Mouse (Mus musculus) gastrocnemius, adult 18-20 months (tissue): ENCODE results near the gene Nr2c2ap. TPM values are rescaled to one million over a fixed set of nuclear protein-coding genes. Genes with fewer than 3 reads are reported as not detected.

Experiments used
- DNase-seq: peaks from one replicate; pipeline ENCODE4 v3.0.0; 2021; ENCODE audit warnings: low spot score
- microRNA-seq: library from miRNA; unstranded; fragments of <30 nt; microRNA quantifications from one replicate; pipeline ENCODE4 v1.2.0, GENCODE M21; 2021
- total RNA-seq, 2 experiments: library from RNA; stranded (reverse); gene quantifications; 2 replicates each; pipeline ENCODE4 v1.2.3; 2021

Gene Nr2c2ap
- total RNA-seq, 2 experiments from 2014 or later: 4.5 to 4.9 TPM

DNA sequence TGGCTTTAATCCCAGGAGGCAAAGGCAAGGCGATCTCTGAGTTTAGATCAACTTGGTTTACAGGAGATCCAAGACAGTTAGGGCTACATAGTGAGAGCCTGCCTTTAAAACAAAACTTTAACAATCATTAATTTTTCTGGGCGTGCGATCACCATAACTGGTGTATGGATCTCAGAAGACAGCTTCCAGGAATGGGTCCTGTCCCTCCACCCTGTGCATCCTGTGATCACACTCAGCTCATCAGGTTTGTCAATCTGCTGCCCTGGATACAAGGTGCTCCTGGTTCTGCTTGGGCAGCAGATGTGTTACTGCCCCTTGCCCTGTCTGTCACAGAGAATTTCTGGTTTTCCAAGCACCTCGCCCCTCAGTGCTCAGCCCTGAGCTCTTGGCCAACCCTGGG lies 28.1 kb downstream of the Nr2c2ap start:
- no peak for DNase-seq

DNA sequence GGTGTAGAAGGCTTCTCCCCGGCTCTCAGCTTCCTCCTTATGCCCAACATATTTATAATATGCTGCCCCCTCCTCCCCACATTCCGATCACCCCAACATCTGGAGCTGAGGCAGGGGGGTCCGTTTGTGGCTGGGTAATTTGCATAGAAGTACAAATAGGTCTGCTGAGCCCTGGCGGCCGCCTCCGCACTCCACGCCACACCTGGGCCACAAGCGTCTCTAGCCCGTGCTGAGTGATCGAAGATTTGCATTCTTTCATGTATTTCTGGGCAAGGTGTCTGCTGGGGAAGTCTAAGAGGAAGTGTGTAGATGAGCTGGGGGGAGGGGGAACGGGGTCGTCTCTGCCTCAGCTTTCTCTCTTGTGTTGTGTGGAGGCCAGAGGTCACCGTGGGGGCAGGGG lies 28.9 kb downstream of the Nr2c2ap start:
- DNase-seq: no peak

DNA sequence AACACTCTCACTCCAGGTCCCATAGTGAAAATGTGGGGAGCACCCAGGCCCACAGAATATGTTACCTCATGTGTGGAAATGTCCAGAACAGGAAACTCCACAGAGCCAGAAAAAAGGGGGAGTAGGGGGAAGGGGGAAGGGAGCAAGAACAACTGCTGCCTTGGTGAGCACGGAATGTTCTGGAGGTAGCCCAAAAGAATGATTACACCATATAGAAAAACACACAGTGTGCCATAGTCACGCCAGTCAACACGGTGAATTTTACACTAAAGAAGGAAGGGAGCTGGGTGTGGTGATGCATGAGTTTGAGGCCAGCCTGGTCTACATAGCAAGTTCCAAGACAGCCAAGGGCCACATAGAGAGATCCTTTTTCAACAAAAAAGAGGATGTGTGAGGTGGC lies 32.2 kb downstream of the Nr2c2ap start:
- no peak for DNase-seq

DNA sequence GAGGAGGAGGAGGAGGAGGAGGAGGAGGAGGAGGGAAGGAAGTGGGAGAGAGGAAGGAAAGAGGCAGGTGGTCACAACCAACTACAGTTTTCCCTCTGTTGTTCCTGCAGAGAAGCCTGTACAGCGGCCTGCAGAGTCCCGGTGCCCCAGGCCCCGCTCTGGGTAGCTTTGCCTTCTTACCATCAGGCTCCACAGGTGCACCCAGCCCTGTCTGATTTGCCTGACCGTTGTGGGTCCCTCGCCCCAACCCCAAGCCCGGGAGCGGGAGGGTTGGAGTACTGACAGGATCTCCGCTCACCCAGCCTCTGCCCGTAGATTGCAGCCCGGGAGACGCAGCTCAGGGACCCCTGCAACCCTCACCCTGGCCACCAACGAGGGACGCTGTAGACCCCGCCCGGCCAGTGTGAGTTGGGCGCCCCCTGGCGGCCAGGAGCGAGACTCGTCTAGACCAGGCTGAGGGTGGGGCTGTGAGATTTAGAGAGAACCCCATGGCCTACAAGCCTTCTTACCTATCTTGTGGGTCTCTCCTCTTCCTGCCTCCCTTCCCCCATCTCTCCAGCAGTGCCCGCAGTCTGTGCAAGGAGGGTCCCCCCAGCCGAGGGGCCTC lies 35.5 kb downstream of the Nr2c2ap start:
- DNase-seq: peak; percentile 48

DNA sequence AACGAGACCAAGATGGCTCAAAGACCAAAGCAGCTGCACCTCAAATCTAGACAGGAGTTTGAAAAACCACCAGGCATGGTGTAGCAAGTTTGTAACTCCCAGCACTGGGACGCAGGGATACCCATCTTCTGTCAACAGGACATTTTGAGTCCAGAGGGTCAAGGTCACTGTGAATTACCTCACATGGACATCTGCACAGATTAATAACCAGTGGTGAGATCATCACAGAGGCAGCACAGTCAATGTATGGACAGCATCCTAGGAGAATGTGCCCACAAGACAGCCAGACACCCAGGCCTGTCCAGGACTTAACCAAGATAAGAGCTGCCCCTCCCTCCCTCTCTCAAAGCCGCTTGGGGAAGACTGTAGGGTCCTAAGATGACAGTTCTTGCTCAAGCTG lies 39.0 kb downstream of the Nr2c2ap start:
- DNase-seq: no peak

DNA sequence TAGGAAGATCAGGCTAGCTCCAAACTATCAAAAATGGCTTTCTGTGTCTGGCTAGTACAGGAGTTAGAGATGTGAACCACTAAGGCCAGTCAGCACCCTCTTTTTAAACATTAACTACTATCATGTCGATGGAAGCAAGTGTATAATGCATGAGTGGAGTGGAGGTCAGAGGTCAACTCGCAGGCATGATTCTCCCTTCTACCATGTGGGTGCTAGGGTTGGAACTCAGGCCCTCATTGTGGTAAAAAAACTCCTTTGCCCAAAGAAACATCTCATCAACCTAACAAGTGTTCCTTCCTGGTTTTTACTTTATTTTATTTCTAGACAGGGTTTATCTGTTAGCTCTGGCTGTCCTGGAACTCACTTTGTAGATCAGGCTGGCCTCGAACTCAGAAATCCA lies 39.6 kb downstream of the Nr2c2ap start:
- no peak for DNase-seq

DNA sequence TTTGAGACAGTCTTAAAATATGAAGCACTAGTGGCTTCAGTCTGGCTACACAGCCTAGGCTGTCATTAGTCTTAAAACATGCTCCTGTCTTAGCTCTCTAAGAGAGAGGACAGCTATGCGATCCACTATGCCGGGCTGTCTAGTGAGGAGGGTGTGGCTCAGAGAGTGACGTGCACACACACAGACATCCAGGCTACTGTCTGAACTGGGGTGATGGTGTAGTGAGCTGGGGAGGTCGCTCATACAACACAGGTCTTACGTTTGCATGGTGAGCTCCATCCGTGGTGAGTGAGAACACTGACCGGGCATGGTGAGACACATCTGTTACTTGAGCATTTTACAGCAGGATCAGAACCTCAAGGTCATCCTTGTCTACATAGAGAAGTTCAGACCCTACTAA lies 40.1 kb downstream of the Nr2c2ap start:
- no peak for DNase-seq

DNA sequence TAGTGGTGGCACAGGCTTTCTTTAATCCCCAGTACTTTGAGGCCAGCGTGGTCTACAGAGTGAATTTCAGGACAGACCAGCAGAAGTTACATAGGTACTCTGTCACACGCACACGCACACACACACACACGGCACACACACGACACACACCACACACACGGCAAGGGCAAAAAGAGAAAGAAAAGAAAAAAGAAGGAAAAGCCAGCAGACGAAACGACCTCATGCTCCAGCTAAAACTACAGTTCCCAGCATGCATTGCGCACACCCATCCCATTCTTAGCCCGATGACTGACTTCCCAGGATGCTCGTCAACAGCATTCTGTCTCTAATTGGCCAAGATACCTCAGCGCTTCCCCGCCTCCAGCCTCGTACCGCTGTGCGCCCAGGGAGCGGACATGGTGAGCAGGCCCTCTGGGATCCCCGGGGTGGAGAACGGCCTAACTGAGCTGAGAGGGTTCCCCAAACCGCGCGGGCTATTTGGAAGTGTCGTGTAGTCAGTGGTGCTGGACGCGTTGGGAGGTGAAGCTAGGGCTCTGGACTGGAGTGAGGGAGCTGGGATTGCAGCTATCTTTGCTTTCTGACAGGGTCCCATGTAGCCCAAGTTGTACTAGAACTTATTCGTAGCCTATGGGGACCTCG lies 41.0 kb downstream of the Nr2c2ap start, which contains the start of gene Tmem161a:
TSS of gene Tmem161a (plus strand) at position 314 of the 639 bp plus-strand sequence.
- DNase-seq: peak; percentile 94

DNA sequence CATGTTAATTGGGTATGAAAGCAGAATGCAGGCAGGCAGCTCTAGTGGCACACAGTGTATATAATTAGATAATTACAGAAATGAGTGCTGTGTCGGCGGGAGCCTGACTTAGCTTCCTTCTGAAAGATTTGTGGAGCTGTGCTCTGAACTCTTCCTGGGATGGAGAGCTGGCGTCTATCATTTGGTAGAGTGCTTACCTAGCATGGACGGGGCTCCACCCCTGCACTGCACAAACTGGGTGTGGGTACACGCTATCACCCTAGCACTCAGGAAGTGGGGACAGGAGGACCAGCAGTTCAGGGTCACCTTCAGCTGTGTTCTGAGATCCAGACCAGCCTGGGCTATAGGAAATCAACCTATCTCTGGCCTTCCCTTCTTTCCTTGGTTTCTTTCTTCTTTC lies 42.2 kb downstream of the Nr2c2ap start:
- DNase-seq: no peak

DNA sequence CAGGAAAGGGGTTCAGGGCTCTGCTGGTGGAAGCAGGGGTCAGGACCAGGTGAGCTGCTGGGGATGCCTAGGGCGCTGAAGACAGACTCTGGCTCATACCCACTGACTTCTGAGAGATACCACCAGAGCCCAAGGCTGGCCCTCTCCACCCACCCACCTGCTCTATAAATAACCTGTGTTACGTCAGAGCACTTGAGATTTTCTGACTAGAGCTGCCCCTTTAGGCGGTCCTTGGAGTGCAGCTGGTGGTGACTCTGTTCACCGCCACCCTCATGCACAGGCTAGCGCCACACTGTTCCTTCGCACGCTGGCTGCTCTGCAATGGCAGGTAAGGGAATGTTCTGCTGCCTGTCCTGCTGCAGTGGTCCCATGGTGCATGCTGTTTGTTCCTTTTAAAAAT lies 42.9 kb downstream of the Nr2c2ap start:
- no peak for DNase-seq

DNA sequence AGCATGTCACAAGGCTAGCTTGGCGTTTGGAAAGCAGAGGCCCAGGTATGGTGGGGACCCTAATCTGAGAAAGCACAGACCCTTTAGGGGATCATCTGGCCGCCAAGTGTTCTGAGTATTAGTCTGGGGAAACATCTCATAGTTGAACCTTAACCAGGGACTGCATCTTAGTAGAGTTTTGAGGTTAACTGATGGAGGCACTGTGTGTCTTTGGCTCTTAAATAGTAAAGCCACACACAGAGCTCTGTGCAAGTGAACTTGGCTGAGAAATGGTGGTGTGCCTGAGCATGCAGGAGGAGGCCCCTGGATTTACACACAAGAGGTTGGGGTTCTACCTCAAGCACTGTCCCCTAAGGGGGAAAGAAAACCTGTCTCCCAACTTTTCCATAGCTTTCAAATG lies 47.1 kb downstream of the Nr2c2ap start:
- no peak for DNase-seq

DNA sequence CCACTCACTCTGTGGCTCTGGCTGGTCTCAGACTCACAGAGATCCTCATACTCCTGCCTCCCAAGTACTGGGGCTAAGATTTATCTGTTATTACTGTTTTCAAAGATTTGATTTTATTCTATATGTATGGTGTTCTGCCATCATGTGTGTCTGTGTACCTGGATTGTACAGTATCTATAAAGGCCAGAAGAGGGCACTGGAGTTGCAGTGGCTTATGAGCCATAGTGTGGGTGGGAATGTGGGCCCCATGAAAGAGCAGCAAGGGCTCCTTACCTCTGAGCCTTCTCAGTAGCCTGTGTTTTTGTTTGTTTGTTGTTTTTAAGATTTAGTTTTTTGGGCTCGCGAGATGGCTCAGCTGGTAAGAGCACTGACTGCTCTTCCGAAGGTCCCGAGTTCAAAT lies 47.9 kb downstream of the Nr2c2ap start:
- DNase-seq: no peak

DNA sequence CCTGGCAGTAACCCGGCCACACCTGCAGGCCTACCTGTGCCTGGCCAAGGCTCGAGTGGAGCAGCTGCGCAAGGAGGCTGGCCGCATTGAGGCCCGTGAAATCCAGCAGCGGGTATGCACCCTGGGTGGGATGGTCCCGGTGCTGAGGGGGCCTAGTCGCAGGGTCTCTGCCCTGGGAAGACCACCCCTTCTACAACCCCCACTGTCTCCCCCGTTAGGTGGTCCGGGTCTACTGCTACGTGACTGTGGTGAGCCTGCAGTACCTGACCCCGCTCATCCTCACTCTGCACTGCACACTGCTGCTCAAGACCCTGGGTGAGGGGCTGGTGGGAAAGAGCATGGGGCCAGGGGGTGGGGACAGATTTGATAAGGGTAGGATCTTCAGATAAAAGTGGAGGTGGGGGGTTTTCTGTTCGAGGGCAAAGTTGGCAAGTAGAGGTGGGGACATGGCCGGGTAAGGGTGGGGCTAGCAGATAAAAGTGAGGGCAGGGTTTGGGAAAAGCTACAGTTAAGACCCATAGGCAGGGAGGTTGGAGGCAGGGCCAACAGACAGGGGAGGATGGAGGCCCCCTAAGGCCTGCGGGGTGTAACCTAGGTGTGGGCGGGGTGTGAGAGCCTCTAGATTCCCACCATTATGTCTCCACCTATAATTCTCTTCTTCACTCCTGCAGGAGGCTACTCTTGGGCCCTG lies 50.2 kb downstream of the Nr2c2ap start:
- DNase-seq: no peak

DNA sequence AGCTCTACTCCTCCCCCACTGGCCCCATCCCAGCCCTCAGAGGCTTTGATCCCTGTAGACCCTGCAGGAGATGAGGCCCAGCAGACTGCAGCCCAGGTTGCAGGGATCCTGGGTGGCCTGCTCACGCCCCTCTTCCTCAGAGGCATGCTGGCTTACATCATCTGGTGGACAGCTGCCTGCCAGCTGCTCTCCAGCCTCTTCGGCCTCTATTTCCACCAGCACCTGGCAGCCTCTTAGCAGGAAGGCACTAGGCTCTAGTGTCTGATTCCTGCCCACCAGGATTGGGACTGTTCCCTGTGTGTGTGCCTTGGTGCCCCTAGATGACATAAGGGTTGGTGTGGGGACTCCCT lies 50.7 kb downstream of the Nr2c2ap start:
- no peak for DNase-seq

DNA sequence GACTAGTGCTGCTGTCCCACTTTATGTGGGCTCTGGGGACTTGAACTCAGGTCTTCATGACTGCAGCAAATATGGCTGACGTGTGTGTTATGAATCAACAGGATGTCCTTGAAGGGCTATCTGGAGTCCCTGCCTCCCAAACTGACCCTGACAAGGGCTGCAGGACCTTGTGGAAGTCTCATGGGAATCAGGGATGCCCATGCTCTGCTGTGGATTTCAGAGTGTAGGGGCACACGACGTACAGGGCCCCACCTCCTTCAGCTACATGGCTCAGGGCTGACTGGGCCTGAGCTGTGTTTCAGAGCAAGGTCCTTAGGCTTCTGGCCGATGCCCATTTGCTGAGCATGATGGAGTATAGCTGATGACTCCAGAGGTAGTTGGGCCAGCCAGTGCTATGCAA lies 52.1 kb downstream of the Nr2c2ap start:
- no peak for DNase-seq

Small RNA genes within 50 kb of the gene (microRNA-seq; reads per million reads assigned to microRNA genes)
- gene Mir7066: not detected

Other genes starting within 250 kb of the Nr2c2ap start
- 1 to 10 TPM; 2.5 to 2.7 TPM for gene Cilp2, start 243.6 kb upstream of the Nr2c2ap start, total RNA-seq
- gene Tssk6, start 229.1 kb upstream of the Nr2c2ap start, total RNA-seq: not detected
- gene Ndufa13, start 228.8 kb upstream of the Nr2c2ap start, total RNA-seq: 100 to 1,000 TPM; 347 to 364 TPM
- gene Yjefn3, start 228.6 kb upstream of the Nr2c2ap start, total RNA-seq: 1 to 10 TPM; 8.3 to 9.7 TPM
- 10 to 100 TPM; 28.6 to 38.8 TPM for gene Gatad2a, start 134.9 kb upstream of the Nr2c2ap start, total RNA-seq
- 10 to 100 TPM; 21.7 to 22.5 TPM for gene Mau2, start 88.6 kb upstream of the Nr2c2ap start, total RNA-seq
- gene Sugp1, start 88.5 kb upstream of the Nr2c2ap start, total RNA-seq: 10 to 100 TPM; 16.1 to 19.5 TPM
- under 1 TPM; 0.62 to 0.64 TPM for gene Tm6sf2, start 58.4 kb upstream of the Nr2c2ap start, total RNA-seq
- not detected for gene Hapln4, start 47.9 kb upstream of the Nr2c2ap start, total RNA-seq
- not detected for gene Ncan, start 10.5 kb upstream of the Nr2c2ap start, total RNA-seq
- gene Rfxank, start 7.8 kb downstream of the Nr2c2ap start, total RNA-seq: 1 to 10 TPM; 7.4 to 9.1 TPM
- gene Borcs8, start 8.2 kb downstream of the Nr2c2ap start, total RNA-seq: 10 to 100 TPM; 13.4 to 15.0 TPM
- gene Mef2b, start 8.4 kb downstream of the Nr2c2ap start, total RNA-seq: under 1 TPM; 0.23 to 0.28 TPM
- 10 to 100 TPM; 75.2 to 88.4 TPM for gene Tmem161a, start 41.0 kb downstream of the Nr2c2ap start, total RNA-seq
- gene Slc25a42, start 81.0 kb downstream of the Nr2c2ap start, total RNA-seq: 10 to 100 TPM; 26.7 to 31.1 TPM
- gene Sugp2, start 102.9 kb downstream of the Nr2c2ap start, total RNA-seq: 10 to 100 TPM; 37.4 to 49.4 TPM
- 1 to 10 TPM; 6.9 to 7.9 TPM for gene Armc6, start 103.1 kb downstream of the Nr2c2ap start, total RNA-seq
- gene Homer3, start 151.5 kb downstream of the Nr2c2ap start, total RNA-seq: 1 to 10 TPM; 2.9 to 3.8 TPM
- gene Ddx49, start 171.2 kb downstream of the Nr2c2ap start, total RNA-seq: 10 to 100 TPM; 27.4 to 28.6 TPM
- gene Cope, start 171.2 kb downstream of the Nr2c2ap start, total RNA-seq: 100 to 1,000 TPM; 133 to 135 TPM
- gene Cers1, start 184.4 kb downstream of the Nr2c2ap start, total RNA-seq: 10 to 100 TPM; 13.4 to 15.9 TPM
- 1 to 10 TPM; 1.9 to 2.1 TPM for gene Gdf1, start 198.5 kb downstream of the Nr2c2ap start, total RNA-seq
- gene Upf1, start 221.9 kb downstream of the Nr2c2ap start, total RNA-seq: 10 to 100 TPM; 29.8 to 31.1 TPM
- gene Comp, start 242.2 kb downstream of the Nr2c2ap start, total RNA-seq: 10 to 100 TPM in 1 of 2 experiments, 1 to 10 TPM in 1; 6.9 to 14.9 TPM